Mouse (Mus musculus) testis, adult 10 weeks (tissue): ENCODE data around the gene Ano3. TPM values are rescaled to one million over a fixed set of nuclear protein-coding genes. Genes with fewer than 3 reads are reported as not detected.

Experiments
- polyA plus RNA-seq: library from polyadenylated mRNA; stranded (reverse); fragments of 350-450 nt; fragmentation: Illumina TruSeq; extraction: RNeasy Lipid Tissue Mini Kit (QIAGEN cat#74804); gene quantifications from one replicate; pipeline ENCODE4 v1.2.3, GENCODE M21; 2014; ENCODE audit warnings: low read depth, low replicate concordance

Gene Ano3
- polyA plus RNA-seq, result 0.41 TPM

GRCm38 (mm10) chr2:110950823-110951222, at the start of gene Ano3:
Ano3 (minus strand) TSS chr2:110950923.

GRCm38 (mm10) chr2:110721290-110721753, 229.4 kb downstream of the Ano3 start, which contains the start of gene Muc15:
Muc15 (plus strand) TSS chr2:110721340.

Other genes with a start within 250 kb of the Ano3 start
- gene Muc15, start 229.6 kb downstream of the Ano3 start, polyA plus RNA-seq, result 0.98 TPM
- 260 TPM for gene Gm13941, start 155.1 kb upstream of the Ano3 start, polyA plus RNA-seq
- gene Gm15130, start 202.0 kb upstream of the Ano3 start, polyA plus RNA-seq, result 290 TPM